Mouse (Mus musculus): ENCODE results near the gene Dlgap1.

GRCm38 (mm10) chr17:70305021-70305420 lies 336.1 kb downstream of the Dlgap1 start:
- TF ChIP-seq POLR2A (IDR thresholded peaks at IDR 0.05; ENCODE audit: low read depth, low read length) = no peak
- no peak for TF ChIP-seq CTCF (IDR thresholded peaks at IDR 0.05; ENCODE audit: extremely low read depth, insufficient read depth, insufficient read length, insufficient replicate concordance)

All from spleen, adult 2 months (tissue).